Mouse (Mus musculus) testis, postnatal 10 days (tissue): ENCODE measurements around the gene Prkca.
"Not testable (repeated sequence)": the region's sequence is repeated elsewhere in the genome, so short reads cannot be mapped to it uniquely, and the experiment has no call there.

Source experiments
- DNase-seq: peaks from one replicate; pipeline ENCODE4 v3.0.0; 2021; ENCODE audit warnings: low spot score

The Prkca gene

GRCm38 (mm10) chr11:108117360-108118050 lies 226.2 kb downstream of the Prkca start:
- DNase-seq, result no peak

DNA sequence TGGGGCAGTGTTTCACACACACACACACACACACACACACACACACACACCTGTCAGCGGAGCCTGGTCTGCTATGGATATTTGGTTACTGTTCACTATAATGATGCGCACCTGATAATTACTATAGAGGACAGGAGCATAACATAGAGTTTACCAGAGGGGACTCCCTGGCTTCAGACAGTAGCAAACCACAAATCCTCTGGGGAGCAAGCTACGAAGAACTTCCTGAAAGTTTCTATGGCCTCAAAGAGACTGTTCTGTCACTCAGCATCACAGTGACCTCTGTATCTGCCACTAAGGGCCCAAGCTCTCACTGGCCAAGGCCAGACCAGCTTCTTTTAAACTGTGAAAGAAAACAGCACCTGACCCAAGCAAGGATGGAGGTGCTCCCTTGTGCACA lies 229.6 kb downstream of the Prkca start:
- DNase-seq, result no peak

DNA sequence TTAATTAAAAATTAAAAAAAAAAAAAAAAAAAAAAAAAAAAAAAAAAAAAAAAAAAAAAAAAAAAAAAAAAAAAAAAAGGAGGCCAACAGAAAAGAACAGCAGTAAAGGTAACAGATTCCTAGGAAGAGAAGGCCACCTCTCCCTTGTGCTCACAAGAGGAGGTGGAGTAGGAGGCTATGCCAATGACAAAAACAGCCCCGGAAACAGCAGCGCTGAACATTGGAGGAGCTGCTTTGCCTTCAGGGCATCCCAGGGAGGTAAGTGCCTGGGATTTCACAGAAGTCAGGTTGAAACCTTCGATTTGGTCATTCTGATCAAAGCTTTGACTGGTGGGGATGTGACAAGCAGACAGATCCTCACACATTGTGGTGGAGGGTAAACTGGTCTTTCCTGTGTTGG lies 231.3 kb downstream of the Prkca start:
- DNase-seq, result no peak

GRCm38 (mm10) chr11:108104085-108104484 lies 239.6 kb downstream of the Prkca start:
- DNase-seq, result no peak

GRCm38 (mm10) chr11:108101280-108101950 lies 242.3 kb downstream of the Prkca start:
- DNase-seq, result no peak

- DNase-seq, result no peak
Observed at GRCm38 (mm10) chr11:108098306-108098705, 245.4 kb downstream of the Prkca start.

GRCm38 (mm10) chr11:108094796-108095195 lies 248.9 kb downstream of the Prkca start:
- DNase-seq, result no peak

DNA sequence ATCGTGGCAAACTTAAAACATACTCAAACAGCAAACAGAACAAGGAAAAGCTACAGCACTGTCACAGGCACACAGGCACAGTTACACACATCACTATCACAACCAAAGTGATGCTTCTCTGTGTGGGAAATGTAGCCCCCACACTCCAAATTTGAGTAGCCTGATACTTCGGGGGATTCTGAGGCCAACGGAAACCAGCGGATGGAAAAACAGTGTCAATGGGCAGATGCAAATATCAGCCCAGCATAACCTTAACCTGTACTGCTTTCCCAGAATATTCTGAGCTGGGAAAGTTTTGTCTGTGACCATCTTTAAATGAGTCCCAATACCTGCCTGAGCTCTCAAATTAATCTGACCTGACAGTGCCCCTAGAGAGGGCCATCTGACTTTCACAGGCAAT lies 250.5 kb downstream of the Prkca start:
- no peak for DNase-seq

GRCm38 (mm10) chr11:108091238-108091637 lies 252.5 kb downstream of the Prkca start:
- no peak for DNase-seq

DNA sequence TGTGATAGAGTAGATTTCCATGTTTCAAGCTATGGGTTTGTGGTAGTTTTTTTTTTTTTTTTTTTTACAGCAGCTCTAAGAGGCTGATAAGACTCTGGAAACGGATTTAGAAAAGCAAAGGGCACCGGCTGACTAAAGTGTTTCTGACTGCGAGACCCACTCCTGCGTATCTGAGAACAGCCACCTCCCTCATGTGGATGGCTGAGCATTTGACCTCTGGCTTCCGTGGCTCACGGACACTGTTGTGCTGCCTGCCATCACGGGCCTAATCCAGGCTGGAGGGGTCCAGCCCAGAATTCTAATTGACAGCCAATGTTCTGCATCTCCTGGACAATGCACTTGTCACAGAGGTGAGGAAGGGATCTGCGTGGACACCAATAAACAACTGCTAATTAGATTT lies 253.0 kb downstream of the Prkca start:
- no peak for DNase-seq

DNA sequence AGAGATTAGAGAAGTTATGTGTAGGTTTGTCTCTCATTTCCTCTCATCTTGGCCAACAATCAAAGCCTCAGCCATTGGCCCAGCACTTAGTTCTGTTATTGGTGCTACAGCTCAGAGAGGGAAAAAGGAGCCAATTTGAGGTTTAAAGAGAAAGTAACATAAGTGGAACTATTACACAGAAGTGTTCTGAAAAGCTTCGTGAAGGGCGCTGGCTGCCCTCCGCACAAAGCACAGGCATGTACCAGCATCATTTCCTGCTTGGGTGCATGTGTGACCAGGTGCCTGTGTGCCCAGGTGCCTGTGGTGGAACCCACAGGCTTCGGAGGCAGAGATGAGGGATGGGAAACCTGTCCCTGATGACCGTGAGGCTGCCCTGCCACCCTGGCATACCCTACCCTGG lies 255.7 kb downstream of the Prkca start:
- DNase-seq, result no peak

- DNase-seq, result not testable (repeated sequence)
Observed at GRCm38 (mm10) chr11:108087105-108087700, 256.5 kb downstream of the Prkca start.

DNA sequence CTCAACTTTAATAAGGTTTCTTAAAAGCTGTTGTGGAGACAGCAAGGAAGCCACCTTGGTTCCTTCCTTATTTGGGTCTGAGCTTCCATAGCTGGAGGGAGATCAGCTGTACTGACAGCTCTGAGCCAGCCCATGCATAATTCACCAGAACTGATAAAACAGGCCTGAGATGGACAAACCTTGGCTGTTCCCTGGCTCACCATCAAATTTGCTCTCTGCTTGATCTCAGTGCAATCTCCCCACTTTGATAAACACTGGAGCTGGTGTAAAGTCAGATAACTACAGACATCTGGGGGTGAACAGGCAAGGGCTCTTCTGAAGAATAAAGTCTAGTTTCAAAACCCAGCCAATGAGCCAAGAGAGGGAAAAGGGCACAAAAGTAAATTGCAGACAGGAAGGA lies 261.1 kb downstream of the Prkca start:
- no peak for DNase-seq

DNA sequence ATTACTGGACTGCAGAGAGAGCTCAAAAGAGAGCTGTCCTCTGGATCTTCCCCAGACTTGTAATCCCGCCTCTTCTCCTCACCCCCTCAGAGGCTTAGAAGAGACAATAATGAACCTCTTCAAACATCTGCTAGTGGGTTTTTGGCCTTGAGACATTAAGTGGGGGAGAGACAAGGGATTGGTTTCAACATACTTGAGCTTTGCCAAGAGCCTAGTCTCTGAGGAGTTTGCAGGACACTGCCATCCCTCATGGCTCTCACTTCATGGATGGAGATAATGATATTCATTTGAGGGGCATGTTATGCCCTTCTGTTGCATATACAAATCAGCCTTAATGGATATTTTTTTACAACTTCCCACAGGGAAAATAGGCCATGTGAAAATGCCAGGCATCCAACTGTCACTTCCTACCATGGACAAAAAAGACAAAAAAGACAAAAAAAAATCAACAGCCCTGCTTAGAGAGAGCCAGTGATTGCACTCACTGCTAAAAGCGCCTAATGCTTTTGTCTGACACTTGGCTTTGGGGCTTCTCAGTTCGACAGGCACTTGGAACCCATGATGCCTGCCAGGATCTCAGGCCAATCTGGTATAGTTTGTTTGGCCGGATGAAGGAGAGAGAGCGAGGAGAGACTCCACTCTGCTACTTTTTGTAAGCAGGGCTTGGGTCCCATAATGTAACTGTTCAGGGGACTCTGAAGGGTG lies 263.6 kb downstream of the Prkca start:
- no peak for DNase-seq

DNA sequence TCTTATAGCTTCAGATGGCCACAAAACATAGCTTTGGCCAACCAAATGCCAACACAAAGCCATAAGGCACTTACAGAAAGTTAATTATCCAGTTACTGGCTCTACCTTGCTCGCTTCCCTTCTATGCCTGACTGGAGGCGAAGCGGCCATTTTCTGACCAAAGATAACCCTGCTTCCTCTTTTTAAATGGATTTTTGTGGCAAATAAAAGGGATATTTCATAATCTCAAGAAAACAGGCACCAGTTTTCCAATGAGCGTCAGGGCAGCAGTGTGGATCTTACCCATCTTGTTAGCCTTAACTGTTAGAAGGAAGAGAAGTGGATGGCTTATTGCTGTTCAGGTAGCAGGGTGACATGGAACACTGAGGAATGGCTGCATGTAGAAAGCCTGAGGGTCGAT lies 264.3 kb downstream of the Prkca start:
- DNase-seq, result no peak

DNA sequence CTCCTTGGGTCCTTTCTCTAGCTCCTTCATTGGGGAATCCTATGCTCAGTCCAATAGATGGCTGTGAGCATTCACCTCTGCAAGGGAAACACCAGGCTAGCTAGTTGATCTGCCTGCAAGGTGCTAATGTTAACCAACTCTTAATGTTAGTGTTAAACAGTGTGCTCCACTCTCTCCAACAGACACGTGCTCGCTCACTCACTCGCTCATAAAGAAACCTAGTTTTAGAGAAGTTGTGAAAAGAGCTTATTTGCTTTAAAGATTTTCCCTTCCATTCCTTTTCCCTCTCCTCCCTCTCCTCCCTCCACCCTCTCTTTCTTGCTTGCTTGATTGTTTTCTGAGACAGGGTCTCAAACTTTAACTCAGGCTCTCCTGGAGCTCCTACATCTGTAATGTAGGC lies 266.2 kb downstream of the Prkca start:
- no peak for DNase-seq

- DNase-seq, result peak; percentile 47
Observed at GRCm38 (mm10) chr11:108072606-108073243, 271.0 kb downstream of the Prkca start.

- DNase-seq, result peak; percentile 36
Observed at GRCm38 (mm10) chr11:108071230-108071629, 272.5 kb downstream of the Prkca start.

DNA sequence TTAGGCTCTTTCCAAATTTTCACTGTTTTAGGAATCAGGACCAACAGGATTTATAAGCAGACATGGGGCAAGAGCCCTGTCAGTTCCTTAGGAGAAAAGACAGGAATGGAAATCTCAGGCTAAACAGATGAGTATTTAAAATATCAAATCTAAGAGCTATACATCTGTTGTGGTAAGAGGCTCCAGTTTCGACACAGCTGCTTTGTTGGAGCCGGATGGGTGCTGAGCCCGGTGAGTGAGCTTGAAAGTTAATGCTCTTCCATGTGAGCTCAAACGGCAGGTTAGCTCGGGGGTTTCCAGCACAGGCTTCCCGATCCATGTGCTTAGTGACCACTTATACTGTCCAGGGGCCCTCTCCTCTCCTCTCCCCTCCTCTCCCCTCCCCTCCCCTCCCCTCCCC lies 273.7 kb downstream of the Prkca start:
- DNase-seq, result peak; percentile 26

GRCm38 (mm10) chr11:108068430-108068829 lies 275.3 kb downstream of the Prkca start:
- no peak for DNase-seq

DNA sequence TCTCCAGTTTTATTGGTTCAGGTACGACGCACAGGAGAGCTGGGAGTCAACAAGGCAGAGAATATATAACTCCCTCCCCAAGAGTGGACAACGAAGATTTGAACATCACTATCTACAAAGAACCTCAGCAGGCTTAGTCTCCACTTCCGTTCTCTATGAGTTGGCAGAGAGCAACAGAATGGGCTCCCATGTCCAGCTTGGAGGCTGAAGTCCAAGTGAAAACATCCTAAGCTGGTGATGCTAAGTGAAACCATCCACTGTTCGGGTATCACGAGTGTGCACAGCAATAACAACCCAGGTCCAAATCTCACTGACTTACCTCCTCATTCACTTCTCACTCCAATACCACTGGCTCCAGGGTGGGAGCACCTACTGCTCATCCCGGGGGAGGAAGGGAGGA lies 276.6 kb downstream of the Prkca start:
- DNase-seq, result no peak

DNA sequence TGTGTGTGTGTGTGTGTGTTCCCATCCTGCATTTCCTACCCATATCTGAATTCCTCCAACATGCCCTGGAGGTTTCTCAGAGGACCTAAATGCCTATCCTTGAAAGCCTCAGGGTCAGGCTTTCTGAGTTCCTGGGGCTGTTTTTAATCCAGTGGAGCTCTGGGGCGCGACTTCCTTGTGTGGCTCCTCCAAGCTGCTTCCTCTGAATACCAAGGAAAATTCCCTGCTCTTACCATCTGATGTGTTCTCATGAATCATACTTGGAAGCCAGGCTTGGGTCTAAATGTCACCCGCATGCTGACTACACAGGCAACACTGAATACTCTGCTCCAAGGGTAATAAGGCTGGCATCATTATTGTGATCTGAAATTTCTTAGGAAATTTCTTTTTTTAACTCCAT lies 279.3 kb downstream of the Prkca start:
- DNase-seq, result no peak
